Mouse (Mus musculus) intestine, embryonic 14.5 days (tissue): ENCODE measurements around the gene Shc4. TPM values are rescaled to one million over a fixed set of nuclear protein-coding genes. Genes with fewer than 3 reads are reported as not detected.
A peak's percentile ranks its signal among the peaks of the same experiment; 100 is the strongest.

ENCODE experiments used
- ATAC-seq: fragments of 200-750 bp; cut with Nextera tagmentation; replicated peaks from 2 replicates; pipeline ENCODE4 v1.8.0; 2017; ENCODE audit warnings: low read depth, moderate number of reproducible peaks, moderate TSS enrichment, moderate library complexity; ENCODE audit not compliant: low FRiP score, low TSS enrichment
- DNase-seq: peaks from one replicate; pipeline ENCODE4 v3.0.0-alpha.2; 2018; ENCODE audit warnings: low spot score
- H3K27ac ChIP-seq: fragments of 300-500 bp; sonication (generic); 2 replicates; pipeline ENCODE4 v1.5.1; 2014; ENCODE audit warnings: low read depth, mild to moderate bottlenecking, control low read depth
- H3K27me3 ChIP-seq: fragments of 300-500 bp; sonication (generic); replicated peaks from 2 replicates; pipeline ENCODE4 v1.6.1; 2014; ENCODE audit warnings: low read length, control low read depth; ENCODE audit not compliant: control insufficient read depth, insufficient read depth
- H3K36me3 ChIP-seq: fragments of 300-500 bp; sonication (generic); 2 replicates; pipeline ENCODE4 v1.6.1; 2014; ENCODE audit warnings: low read length, control low read depth; ENCODE audit not compliant: control insufficient read depth, insufficient read depth
- H3K4me1 ChIP-seq: fragments of 300-500 bp; sonication (generic); replicated peaks from 2 replicates; pipeline ENCODE4 v1.6.1; 2014; ENCODE audit warnings: low read length, control low read depth, mixed read lengths; ENCODE audit not compliant: control insufficient read depth, insufficient read depth
- H3K4me2 ChIP-seq: fragments of 300-500 bp; sonication (generic); 2 replicates; pipeline ENCODE4 v1.6.1; 2014; ENCODE audit warnings: low read length
- H3K4me3 ChIP-seq: fragments of 300-500 bp; sonication (generic); 2 replicates; pipeline ENCODE4 v1.5.1; 2014; ENCODE audit warnings: low read depth, low read length, control low read depth, mixed read lengths
- H3K9ac ChIP-seq: fragments of 300-500 bp; sonication (generic); 2 replicates; pipeline ENCODE4 v1.6.1; 2014; ENCODE audit warnings: mild to moderate bottlenecking, low read length
- H3K9me3 ChIP-seq: fragments of 300-500 bp; sonication (generic); 2 replicates; pipeline ENCODE4 v1.6.1; 2016; ENCODE audit warnings: low read length, control low read depth; ENCODE audit not compliant: control insufficient read depth
- WGBS: fragments of 180-500 bp; shearing (Covaris S2); extraction: QIAGEN DNeasy Blood & Tissue Kit; methylation state at CpG from one replicate; pipeline ENCODE4 v1.1.7; 2014; 5-methylcytosine and 5-hydroxymethylcytosine counted together
- polyA plus RNA-seq: library from polyadenylated mRNA; unstranded; fragments of >200 nt; fragmentation: Nextera tagmentation; extraction: Ambion mirVana; gene quantifications from 2 replicates; pipeline ENCODE4 v1.2.1, GENCODE M21; 2014

The Shc4 gene
- polyA plus RNA-seq, 1 experiment from 2014 or later, result 2.5 TPM

GRCm38 (mm10) chr2:125701606-125702005 is 22.3 kb downstream of the Shc4 start:
- Histone ChIP-seq H3K9me3 (no peaks in the 10 kb centered on the region), H3K4me1 (no peaks in the 10 kb centered on the region), H3K36me3 (no peaks in the 10 kb centered on the region), H3K27me3 (no peaks in the 10 kb centered on the region), H3K4me3 (no peak overlapping the region), H3K4me2 (no peak overlapping the region), H3K9ac (no peak overlapping the region), H3K27ac (no peak overlapping the region)
- 86% methylated on average over 2 of the region's 2 CpGs for WGBS
- ATAC-seq (no peak), DNase-seq (no peak)

- no peak overlapping the region for H3K4me3 ChIP-seq
- no peaks in the 10 kb centered on the region; the same call in 1 of the 2 replicates for H3K4me1 ChIP-seq
- H3K9ac ChIP-seq, result no peak overlapping the region
- ATAC-seq (no peak), DNase-seq (no peak)
- H3K27me3 ChIP-seq, result no peaks in the 10 kb centered on the region
- H3K9me3 ChIP-seq, result no peaks in the 10 kb centered on the region
- no peak overlapping the region for H3K4me2 ChIP-seq
- H3K27ac ChIP-seq, result no peak overlapping the region; the same call in 1 of the 2 replicates
- WGBS, result 55% methylated on average over 2 of the region's 2 CpGs
- no peaks in the 10 kb centered on the region for H3K36me3 ChIP-seq
These were observed 27.7 kb downstream of the Shc4 start for GRCm38 (mm10) chr2:125696219-125696618.

- ATAC-seq (no peak), DNase-seq (no peak)
- no peaks in the 10 kb centered on the region for H3K36me3 ChIP-seq
- H3K9me3 ChIP-seq, result no peaks in the 10 kb centered on the region
- H3K4me3 ChIP-seq, result no peak overlapping the region
- no peaks in the 10 kb centered on the region for H3K27me3 ChIP-seq
- 78% methylated on average over 2 of the region's 2 CpGs for WGBS
- no peak overlapping the region for H3K4me2 ChIP-seq
- H3K27ac ChIP-seq, result no peak overlapping the region
- no peaks in the 10 kb centered on the region; the same call in 1 of the 2 replicates for H3K4me1 ChIP-seq
- H3K9ac ChIP-seq, result no peak overlapping the region
These were observed 29.1 kb downstream of the Shc4 start for GRCm38 (mm10) chr2:125694798-125695197.

GRCm38 (mm10) chr2:125692010-125692409 is 31.9 kb downstream of the Shc4 start:
- Histone ChIP-seq H3K4me1 (no peaks in the 10 kb centered on the region; the same call in 1 of the 2 replicates), H3K36me3 (no peaks in the 10 kb centered on the region), H3K27ac (no peak overlapping the region), H3K4me3 (no peak overlapping the region), H3K9me3 (no peaks in the 10 kb centered on the region), H3K9ac (no peak overlapping the region), H3K27me3 (no peaks in the 10 kb centered on the region), H3K4me2 (no peak overlapping the region)
- DNase-seq (no peak), ATAC-seq (no peak)
- WGBS, result 49% methylated on average over 2 of the region's 2 CpGs

GRCm38 (mm10) chr2:125685441-125686150 is 38.4 kb downstream of the Shc4 start:
- no peaks in the 10 kb centered on the region for H3K36me3 ChIP-seq
- peak overlapping the region; percentile 34 for H3K27ac ChIP-seq
- H3K9me3 ChIP-seq, result no peaks in the 10 kb centered on the region
- no peak overlapping the region for H3K4me3 ChIP-seq
- DNase-seq, result no peak
- no peaks in the 10 kb centered on the region for H3K27me3 ChIP-seq
- H3K4me1 ChIP-seq, result 0 out of 2 replicates have a peak, but pooled peaks cover 3% of the 10 kb centered on the region
- 71% methylated on average over 9 of the region's 9 CpGs for WGBS
- H3K4me2 ChIP-seq, result no peak overlapping the region
- 0 out of 2 replicates have a peak, but pooled peaks have one; percentile 59 for ATAC-seq
- H3K9ac ChIP-seq, result no peak overlapping the region

GRCm38 (mm10) chr2:125684559-125685440 is 39.1 kb downstream of the Shc4 start:
- 0 out of 2 replicates have a peak, but pooled peaks cover 3% of the 10 kb centered on the region for H3K4me1 ChIP-seq
- H3K4me2 ChIP-seq, result no peak overlapping the region
- no peak overlapping the region for H3K9ac ChIP-seq
- no peaks in the 10 kb centered on the region for H3K36me3 ChIP-seq
- 56% methylated on average over 10 of the region's 10 CpGs for WGBS
- no peak for DNase-seq
- no peaks in the 10 kb centered on the region for H3K9me3 ChIP-seq
- H3K27me3 ChIP-seq, result no peaks in the 10 kb centered on the region
- ATAC-seq, result peak; percentile 54; the same call in 1 of the 2 replicates
- H3K4me3 ChIP-seq, result no peak overlapping the region
- H3K27ac ChIP-seq, result peak overlapping the region; percentile 34; the same call in 1 of the 2 replicates

GRCm38 (mm10) chr2:125683895-125684294 is 40.1 kb downstream of the Shc4 start:
- Histone ChIP-seq H3K27ac (no peak overlapping the region), H3K4me1 (0 out of 2 replicates have a peak, but pooled peaks cover 3% of the 10 kb centered on the region), H3K4me3 (no peak overlapping the region), H3K4me2 (no peak overlapping the region), H3K9me3 (no peaks in the 10 kb centered on the region), H3K27me3 (no peaks in the 10 kb centered on the region), H3K9ac (no peak overlapping the region), H3K36me3 (no peaks in the 10 kb centered on the region)
- ATAC-seq (no peak), DNase-seq (no peak)
- WGBS, result 84% methylated on average over 7 of the region's 7 CpGs

GRCm38 (mm10) chr2:125681811-125682210 is 42.1 kb downstream of the Shc4 start:
- Histone ChIP-seq H3K27ac (no peak overlapping the region), H3K4me3 (no peak overlapping the region), H3K36me3 (no peaks in the 10 kb centered on the region), H3K4me2 (no peak overlapping the region), H3K9me3 (no peaks in the 10 kb centered on the region), H3K9ac (no peak overlapping the region), H3K4me1 (0 out of 2 replicates have a peak, but pooled peaks cover 3% of the 10 kb centered on the region), H3K27me3 (no peaks in the 10 kb centered on the region)
- 60% methylated on average over 9 of the region's 9 CpGs for WGBS
- DNase-seq, result no peak
- no peak for ATAC-seq
